Mouse (Mus musculus) liver, postnatal 0 days (tissue): ENCODE data around the gene Pgpep1l. TPM values are rescaled to one million over a fixed set of nuclear protein-coding genes. Genes with fewer than 3 reads are reported as not detected.
A peak's percentile ranks its signal among the peaks of the same experiment; 100 is the strongest.

Experiments used
- ATAC-seq: fragments of 200-750 bp; cut with Nextera tagmentation; 2 replicates; pipeline ENCODE4 v1.8.0; 2017; ENCODE audit warnings: mild to moderate bottlenecking, moderate library complexity
- DNase-seq: peaks from one replicate; pipeline ENCODE4 v3.0.0-alpha.2; 2016
- H3K27ac ChIP-seq: fragments of 300-500 bp; sonication (generic); 2 replicates; pipeline ENCODE4 v1.5.1; 2014; ENCODE audit warnings: antibody characterized with exemption, moderate library complexity, mild to moderate bottlenecking, low read depth
- H3K27me3 ChIP-seq: fragments of 300-500 bp; sonication (generic); 2 replicates; pipeline ENCODE4 v1.6.1; 2014; ENCODE audit warnings: low read length, control low read depth, mixed read lengths; ENCODE audit not compliant: insufficient read depth
- H3K36me3 ChIP-seq: fragments of 300-500 bp; sonication (generic); replicated peaks from 2 replicates; pipeline ENCODE4 v1.6.1; 2014; ENCODE audit warnings: mild to moderate bottlenecking, control low read depth, low read length, moderate library complexity, mixed read lengths; ENCODE audit not compliant: insufficient read depth
- H3K4me1 ChIP-seq: fragments of 300-500 bp; sonication (generic); 2 replicates; pipeline ENCODE4 v1.6.1; 2014; ENCODE audit warnings: antibody characterized with exemption, mild to moderate bottlenecking, control low read depth; ENCODE audit not compliant: insufficient read depth
- H3K4me2 ChIP-seq: fragments of 300-500 bp; sonication (generic); 2 replicates; pipeline ENCODE4 v1.6.1; 2014; ENCODE audit warnings: low read depth, mild to moderate bottlenecking, low read length, moderate library complexity, mixed read lengths
- H3K4me3 ChIP-seq: fragments of 300-500 bp; sonication (generic); 2 replicates; pipeline ENCODE4 v1.5.1; 2014; ENCODE audit warnings: low read depth, low read length
- H3K9ac ChIP-seq: fragments of 300-500 bp; sonication (generic); replicated peaks from 2 replicates; pipeline ENCODE4 v1.6.1; 2014; ENCODE audit warnings: mild to moderate bottlenecking, moderate library complexity
- H3K9me3 ChIP-seq: fragments of 300-500 bp; sonication (generic); 2 replicates; pipeline ENCODE4 v1.6.1; 2016; ENCODE audit warnings: mild to moderate bottlenecking, control low read depth, low read length, mixed read lengths
- CTCF ChIP-seq: sonication (generic); IDR thresholded peaks from 2 replicates; pipeline ENCODE4 v1.5.1; 2016; ENCODE audit warnings: antibody characterized with exemption, low read depth
- EP300 ChIP-seq: IDR thresholded peaks from 2 replicates; pipeline ENCODE4 v1.6.1; 2016; ENCODE audit warnings: antibody characterized with exemption, low read depth, mild to moderate bottlenecking
- WGBS: fragments of 180-500 bp; shearing (Covaris S2); extraction: QIAGEN DNeasy Blood & Tissue Kit; methylation state at CpG from one replicate; pipeline ENCODE4 v1.1.7; 2014; ENCODE audit not compliant: insufficient replicate concordance; 5-methylcytosine and 5-hydroxymethylcytosine counted together
- polyA plus RNA-seq: library from polyadenylated mRNA; unstranded; fragments of >200 nt; fragmentation: Nextera tagmentation; extraction: Ambion mirVana; gene quantifications from 2 replicates; pipeline ENCODE4 v1.2.1, GENCODE M21; 2015

Gene Pgpep1l
- polyA plus RNA-seq, 1 experiment from 2014 or later: not detected

- Histone ChIP-seq H3K36me3 (peaks cover 15% of the 10 kb centered on the region), H3K4me2 (no peak overlapping the region), H3K27me3 (no peaks in the 10 kb centered on the region), H3K4me1 (no peaks in the 10 kb centered on the region), H3K9me3 (no peaks in the 10 kb centered on the region), H3K9ac (no peak overlapping the region), H3K27ac (no peak overlapping the region), H3K4me3 (no peak overlapping the region)
- DNase-seq (no peak), ATAC-seq (no peak)
- WGBS: 89% methylated on average over 8 of the region's 8 CpGs
- TF ChIP-seq EP300: no peak
Observed at GRCm38 (mm10) chr7:68205776-68206427, 58.1 kb downstream of the Pgpep1l start.

- DNase-seq (no peak), ATAC-seq (no peak)
- Histone ChIP-seq H3K4me3 (no peak overlapping the region), H3K36me3 (peaks cover 5% of the 10 kb centered on the region), H3K9ac (no peak overlapping the region), H3K4me1 (no peaks in the 10 kb centered on the region), H3K4me2 (no peak overlapping the region), H3K27me3 (no peaks in the 10 kb centered on the region), H3K27ac (no peak overlapping the region), H3K9me3 (no peaks in the 10 kb centered on the region)
- TF ChIP-seq EP300: no peak
- TF ChIP-seq CTCF: no peak
- 89% methylated on average over 7 of the region's 7 CpGs for WGBS
Observed at GRCm38 (mm10) chr7:68199609-68200008, 64.4 kb downstream of the Pgpep1l start.

- Histone ChIP-seq H3K9me3 (no peaks in the 10 kb centered on the region), H3K4me1 (peaks cover 2% of the 10 kb centered on the region; the same call in 1 of the 2 replicates), H3K27me3 (no peaks in the 10 kb centered on the region), H3K27ac (no peak overlapping the region), H3K36me3 (peaks cover 19% of the 10 kb centered on the region), H3K4me3 (no peak overlapping the region), H3K4me2 (no peak overlapping the region), H3K9ac (no peak overlapping the region)
- WGBS: 53% methylated on average over 15 of the region's 15 CpGs
- ATAC-seq (no peak; the same call in 1 of the 2 replicates), DNase-seq (no peak)
- no peak for TF ChIP-seq EP300
- TF ChIP-seq CTCF: no peak
Observed at GRCm38 (mm10) chr7:68193958-68194695, 69.9 kb downstream of the Pgpep1l start.

- Histone ChIP-seq H3K27ac (no peak overlapping the region), H3K27me3 (no peaks in the 10 kb centered on the region), H3K36me3 (peaks cover 18% of the 10 kb centered on the region), H3K9me3 (no peaks in the 10 kb centered on the region), H3K4me1 (peaks cover 4% of the 10 kb centered on the region; the same call in 1 of the 2 replicates), H3K4me2 (0 out of 2 replicates have a peak overlapping the region, but pooled peaks have one; percentile 9), H3K4me3 (no peak overlapping the region), H3K9ac (no peak overlapping the region)
- TF ChIP-seq EP300 (no peak), CTCF (0 out of 2 replicates have a peak, but pooled peaks have one; percentile 12)
- no peak for ATAC-seq
- DNase-seq: no peak
- 40% methylated on average over 13 of the region's 13 CpGs for WGBS
Observed at GRCm38 (mm10) chr7:68189691-68190456, 74.2 kb downstream of the Pgpep1l start.

- DNase-seq: no peak
- H3K9me3 ChIP-seq: no peaks in the 10 kb centered on the region
- peaks cover 4% of the 10 kb centered on the region; the same call in 1 of the 2 replicates for H3K4me1 ChIP-seq
- 11% methylated on average over 6 of the region's 6 CpGs for WGBS
- 0 out of 2 replicates have a peak overlapping the region, but pooled peaks have one; percentile 9 for H3K4me2 ChIP-seq
- no peaks in the 10 kb centered on the region for H3K27me3 ChIP-seq
- H3K27ac ChIP-seq: no peak overlapping the region
- peaks cover 23% of the 10 kb centered on the region for H3K36me3 ChIP-seq
- no peak overlapping the region for H3K4me3 ChIP-seq
- TF ChIP-seq EP300 (peak; percentile 84), CTCF (no peak)
- peak; percentile 80 for ATAC-seq
- no peak overlapping the region for H3K9ac ChIP-seq
Observed at GRCm38 (mm10) chr7:68189211-68189610, 74.8 kb downstream of the Pgpep1l start.

Other genes with a start within 250 kb of the Pgpep1l start
- 4.5 and 4.7 TPM in 2 replicates for gene Fam169b, start 9.6 kb upstream of the Pgpep1l start, polyA plus RNA-seq